Mouse (Mus musculus) hindbrain, embryonic 11.5 days (tissue): ENCODE results near the gene Itgb6. TPM values are rescaled to one million over a fixed set of nuclear protein-coding genes. Genes with fewer than 3 reads are reported as not detected.

ENCODE experiments used
- ATAC-seq: fragments of 200-750 bp; cut with Nextera tagmentation; 2 replicates; pipeline ENCODE4 v1.8.0; 2017; ENCODE audit warnings: mild to moderate bottlenecking, moderate TSS enrichment, moderate library complexity; ENCODE audit not compliant: low FRiP score
- DNase-seq: peaks from one replicate; pipeline ENCODE4 v3.0.0-alpha.2; 2015; ENCODE audit warnings: low spot score
- H3K27ac ChIP-seq: fragments of 300-500 bp; sonication (generic); 2 replicates; pipeline ENCODE4 v1.5.1; 2014; ENCODE audit warnings: mild to moderate bottlenecking, low read depth, low read length
- H3K27me3 ChIP-seq: fragments of 300-500 bp; sonication (generic); 2 replicates; pipeline ENCODE4 v1.6.1; 2014; ENCODE audit warnings: mild to moderate bottlenecking, low read length, moderate library complexity, mixed read lengths; ENCODE audit not compliant: control insufficient read depth, insufficient read depth
- H3K36me3 ChIP-seq: fragments of 300-500 bp; sonication (generic); 2 replicates; pipeline ENCODE4 v1.6.1; 2014; ENCODE audit warnings: mild to moderate bottlenecking, low read length, moderate library complexity, mixed read lengths; ENCODE audit not compliant: control insufficient read depth, insufficient read depth
- H3K4me1 ChIP-seq: fragments of 300-500 bp; sonication (generic); replicated peaks from 2 replicates; pipeline ENCODE4 v1.6.1; 2014; ENCODE audit warnings: low read length, mixed read lengths; ENCODE audit not compliant: control insufficient read depth, insufficient read depth
- H3K4me2 ChIP-seq: fragments of 300-500 bp; sonication (generic); replicated peaks from 2 replicates; pipeline ENCODE4 v1.6.1; 2014; ENCODE audit warnings: mild to moderate bottlenecking, low read depth, low read length
- H3K4me3 ChIP-seq: fragments of 300-500 bp; sonication (generic); 2 replicates; pipeline ENCODE4 v1.5.1; 2014; ENCODE audit warnings: low read depth, low read length
- H3K9ac ChIP-seq: fragments of 300-500 bp; sonication (generic); 2 replicates; pipeline ENCODE4 v1.6.1; 2014; ENCODE audit warnings: low read depth, low read length
- H3K9me3 ChIP-seq: fragments of 300-500 bp; sonication (generic); 2 replicates; pipeline ENCODE4 v1.6.1; 2016; ENCODE audit warnings: low read length; ENCODE audit not compliant: control insufficient read depth
- WGBS: fragments of 180-500 bp; shearing (Covaris S2); extraction: QIAGEN DNeasy Blood & Tissue Kit; methylation state at CpG from one replicate; pipeline ENCODE4 v1.1.7; 2014; 5-methylcytosine and 5-hydroxymethylcytosine counted together
- polyA plus RNA-seq: library from polyadenylated mRNA; unstranded; fragments of >200 nt; fragmentation: Nextera tagmentation; extraction: Ambion mirVana; gene quantifications from 2 replicates; pipeline ENCODE4 v1.2.1, GENCODE M21; 2014

The Itgb6 gene
- polyA plus RNA-seq, 1 experiment from 2014 or later = 0.71 TPM

- Histone ChIP-seq H3K4me3 (no peak overlapping the region), H3K4me2 (no peak overlapping the region), H3K27ac (no peak overlapping the region), H3K36me3 (no peaks in the 10 kb centered on the region), H3K9me3 (no peaks in the 10 kb centered on the region), H3K9ac (no peak overlapping the region), H3K27me3 (no peaks in the 10 kb centered on the region), H3K4me1 (no peaks in the 10 kb centered on the region)
- 82% methylated on average over 2 of the region's 2 CpGs for WGBS
- DNase-seq (no peak), ATAC-seq (no peak)
Observed at GRCm38 (mm10) chr2:60682554-60682953, 39.9 kb downstream of the Itgb6 start.

- Histone ChIP-seq H3K36me3 (no peaks in the 10 kb centered on the region), H3K27ac (no peak overlapping the region), H3K4me3 (no peak overlapping the region), H3K9me3 (no peaks in the 10 kb centered on the region), H3K4me1 (no peaks in the 10 kb centered on the region), H3K4me2 (no peak overlapping the region), H3K27me3 (no peaks in the 10 kb centered on the region), H3K9ac (no peak overlapping the region)
- 71% methylated on average over 7 of the region's 7 CpGs for WGBS
- no peak for ATAC-seq
- no peak for DNase-seq
Observed at GRCm38 (mm10) chr2:60674413-60674812, 48.0 kb downstream of the Itgb6 start.

DNA sequence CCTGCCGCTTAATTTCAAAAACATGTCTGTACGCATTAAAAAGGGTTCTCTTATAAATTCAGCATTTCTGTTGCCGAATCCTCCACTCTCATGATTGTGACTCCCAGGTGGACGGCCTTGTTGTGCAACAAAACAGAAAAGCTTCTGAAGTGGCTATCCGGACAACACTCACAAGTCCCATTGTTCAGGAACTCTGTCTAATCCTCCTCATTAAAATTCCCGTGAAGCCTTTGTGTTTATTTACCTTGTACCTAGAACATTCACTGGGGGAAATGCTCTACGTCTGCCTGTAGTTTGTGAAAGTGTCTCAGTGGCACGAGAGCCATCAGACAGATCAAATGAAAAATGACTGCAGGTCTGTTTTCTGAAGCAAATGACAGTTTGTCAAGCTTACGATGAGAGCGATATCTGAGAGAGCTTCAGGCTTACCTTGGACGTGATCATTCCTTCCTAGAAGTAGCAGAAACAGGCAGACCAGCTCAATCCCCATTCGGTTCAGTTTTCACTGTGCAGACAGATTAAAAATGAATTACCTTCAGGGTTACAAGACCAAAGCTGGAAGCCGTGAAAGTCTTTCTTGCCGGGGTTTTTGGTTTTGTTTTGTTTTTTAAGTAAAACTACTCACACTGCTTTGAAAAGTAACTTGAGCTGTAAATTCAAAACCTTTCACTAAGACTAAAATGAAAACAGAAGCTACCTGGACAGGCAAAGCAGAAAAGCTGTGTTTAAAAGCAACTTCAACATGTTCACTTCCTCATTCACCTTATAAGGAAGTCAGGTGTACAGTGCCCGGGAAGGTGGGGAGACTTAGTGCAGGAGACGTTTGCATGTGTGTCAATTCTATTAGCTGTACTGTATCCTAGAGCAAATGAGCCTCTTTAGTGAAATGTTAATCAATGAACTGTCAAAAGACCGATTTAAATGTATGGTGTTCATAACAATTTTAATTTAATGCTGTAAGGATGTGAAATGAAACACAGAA is 49.2 kb downstream of the Itgb6 start:
- Histone ChIP-seq H3K9ac (no peak overlapping the region), H3K4me3 (no peak overlapping the region), H3K27me3 (no peaks in the 10 kb centered on the region), H3K36me3 (no peaks in the 10 kb centered on the region), H3K27ac (no peak overlapping the region), H3K4me1 (no peaks in the 10 kb centered on the region), H3K9me3 (no peaks in the 10 kb centered on the region), H3K4me2 (no peak overlapping the region)
- ATAC-seq = no peak
- 57% methylated on average over 17 of the region's 17 CpGs for WGBS
- no peak for DNase-seq

DNA sequence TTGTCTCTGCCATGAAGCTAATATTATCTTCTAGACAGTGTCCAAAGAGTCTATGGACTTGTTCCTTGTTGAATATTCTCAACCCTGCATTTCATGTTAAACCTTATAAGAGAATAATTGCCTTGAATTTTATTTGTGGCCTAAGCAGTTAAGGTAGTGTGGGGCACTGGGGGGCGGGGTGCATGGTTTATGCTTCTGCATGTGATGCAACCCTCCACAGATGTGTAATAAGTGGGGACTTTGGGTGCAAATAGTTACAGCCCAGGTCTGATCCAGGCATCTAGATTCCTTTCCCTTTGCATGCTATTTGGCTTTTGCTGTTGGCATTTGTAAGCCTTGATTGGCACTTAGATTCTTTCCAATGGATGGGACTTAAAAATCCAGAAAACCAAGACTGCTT is 51.2 kb downstream of the Itgb6 start:
- no peaks in the 10 kb centered on the region for H3K9me3 ChIP-seq
- no peak overlapping the region for H3K9ac ChIP-seq
- 96% methylated on average over 1 of the region's 1 CpGs for WGBS
- no peak for ATAC-seq
- H3K4me2 ChIP-seq = no peak overlapping the region
- no peaks in the 10 kb centered on the region for H3K36me3 ChIP-seq
- DNase-seq = no peak
- H3K4me1 ChIP-seq = no peaks in the 10 kb centered on the region
- H3K4me3 ChIP-seq = no peak overlapping the region
- H3K27ac ChIP-seq = no peak overlapping the region
- no peaks in the 10 kb centered on the region for H3K27me3 ChIP-seq

DNA sequence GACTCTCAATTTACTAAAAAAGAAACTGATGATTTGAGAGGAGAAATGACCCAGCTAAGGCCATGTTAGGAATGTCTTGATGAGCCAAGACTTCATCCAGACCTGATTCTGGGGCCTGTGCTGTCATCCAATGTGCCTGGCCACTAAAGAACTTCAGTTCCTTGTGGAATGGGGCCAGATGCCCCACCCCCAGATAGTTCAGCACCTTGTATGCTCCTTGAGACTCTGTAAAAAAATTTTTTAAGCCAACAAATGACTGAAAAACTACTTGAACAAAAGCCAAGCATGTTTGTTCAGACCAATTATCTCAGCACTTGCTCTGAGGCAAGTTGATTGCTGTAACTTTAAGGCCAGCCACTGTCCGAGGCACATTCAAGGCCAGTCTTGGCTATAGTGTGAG is 59.4 kb downstream of the Itgb6 start:
- H3K27me3 ChIP-seq = no peaks in the 10 kb centered on the region

DNA sequence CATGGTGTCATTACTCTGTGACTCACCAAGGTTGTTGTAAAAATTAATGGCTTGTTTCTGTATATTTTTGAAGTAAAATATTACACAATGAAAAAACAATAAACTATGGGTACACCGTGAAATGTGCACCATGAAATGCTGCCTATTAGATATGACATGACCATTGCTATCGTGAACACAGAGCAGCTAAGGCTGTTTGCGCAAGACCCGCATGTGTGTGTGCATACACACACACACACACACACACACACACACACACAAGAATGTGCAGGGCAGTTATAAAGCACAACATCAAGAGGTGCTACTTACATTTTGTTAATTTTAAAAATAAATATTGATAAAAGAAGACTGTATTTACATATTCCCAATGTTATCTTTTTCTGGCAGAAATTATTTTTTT is 62.5 kb downstream of the Itgb6 start:
- no peaks in the 10 kb centered on the region for H3K36me3 ChIP-seq
- no peak for DNase-seq
- no peak overlapping the region for H3K4me3 ChIP-seq
- no peaks in the 10 kb centered on the region for H3K27me3 ChIP-seq
- WGBS = 95% methylated on average over 4 of the region's 4 CpGs
- no peak for ATAC-seq
- no peak overlapping the region for H3K27ac ChIP-seq
- H3K9ac ChIP-seq = no peak overlapping the region
- no peaks in the 10 kb centered on the region for H3K4me1 ChIP-seq
- H3K4me2 ChIP-seq = no peak overlapping the region
- H3K9me3 ChIP-seq = no peaks in the 10 kb centered on the region

More for the DNA sequence above, 59.4 kb downstream of the Itgb6 start:
- H3K9ac ChIP-seq = no peak overlapping the region
- 89% methylated on average over 1 of the region's 1 CpGs for WGBS
- ATAC-seq (no peak), DNase-seq (no peak)
- H3K4me1 ChIP-seq = no peaks in the 10 kb centered on the region
- no peak overlapping the region for H3K4me3 ChIP-seq
- H3K27ac ChIP-seq = no peak overlapping the region
- no peaks in the 10 kb centered on the region for H3K36me3 ChIP-seq
- H3K9me3 ChIP-seq = no peaks in the 10 kb centered on the region
- H3K4me2 ChIP-seq = no peak overlapping the region

GRCm38 (mm10) chr2:60658992-60659391 is 63.5 kb downstream of the Itgb6 start:
- Histone ChIP-seq H3K9me3 (no peaks in the 10 kb centered on the region), H3K4me3 (no peak overlapping the region), H3K4me1 (no peaks in the 10 kb centered on the region), H3K27ac (no peak overlapping the region), H3K9ac (no peak overlapping the region), H3K27me3 (no peaks in the 10 kb centered on the region), H3K36me3 (no peaks in the 10 kb centered on the region), H3K4me2 (no peak overlapping the region)
- ATAC-seq = no peak
- no peak for DNase-seq
- WGBS = 88% methylated on average over 3 of the region's 3 CpGs

DNA sequence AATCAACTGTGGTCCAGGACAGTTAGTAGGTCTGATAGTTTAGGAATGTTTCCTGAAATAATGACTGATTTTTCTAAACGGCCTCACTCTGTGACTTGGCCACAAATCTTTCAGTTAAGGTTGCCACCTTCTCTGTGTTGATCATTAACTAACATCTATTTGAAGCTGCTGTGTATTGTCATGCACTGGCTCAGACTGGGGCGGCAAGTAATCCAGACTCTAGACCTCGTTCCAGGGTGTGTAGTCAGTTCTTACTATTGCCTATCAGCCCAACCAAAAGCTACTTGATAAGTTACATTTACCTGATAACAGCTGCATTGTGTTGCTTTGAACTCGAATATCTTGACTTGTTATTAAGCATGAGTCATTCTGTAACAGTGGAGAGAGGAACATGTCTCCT is 67.6 kb downstream of the Itgb6 start:
- Histone ChIP-seq H3K36me3 (no peaks in the 10 kb centered on the region), H3K4me1 (no peaks in the 10 kb centered on the region), H3K27ac (no peak overlapping the region), H3K4me3 (no peak overlapping the region), H3K27me3 (no peaks in the 10 kb centered on the region), H3K9me3 (no peaks in the 10 kb centered on the region), H3K4me2 (no peak overlapping the region), H3K9ac (no peak overlapping the region)
- ATAC-seq (no peak), DNase-seq (no peak)
- WGBS = 67% methylated on average over 4 of the region's 4 CpGs

DNA sequence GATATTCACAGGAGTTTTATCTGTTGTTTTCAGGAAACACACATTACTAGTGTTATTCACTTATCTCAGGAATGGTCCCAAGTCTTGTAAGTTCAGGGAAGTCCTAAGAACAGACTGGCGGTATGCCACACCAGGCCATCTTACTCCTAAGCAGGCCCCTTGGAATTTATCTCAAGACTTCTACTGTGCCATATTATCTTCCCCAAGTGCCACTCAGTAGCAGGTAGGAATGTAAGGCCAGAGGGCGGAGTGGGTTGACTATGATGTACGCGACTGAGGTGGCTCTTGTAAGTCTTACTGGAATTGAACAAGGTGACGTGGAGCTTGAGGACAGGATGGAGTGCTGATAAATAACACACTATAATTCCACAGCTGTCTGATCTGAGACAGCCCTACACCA is 72.3 kb downstream of the Itgb6 start:
- H3K9me3 ChIP-seq = no peaks in the 10 kb centered on the region
- WGBS = 92% methylated on average over 5 of the region's 5 CpGs
- no peak for ATAC-seq

More for the DNA sequence above, 72.3 kb downstream of the Itgb6 start:
- Histone ChIP-seq H3K27me3 (no peaks in the 10 kb centered on the region), H3K36me3 (no peaks in the 10 kb centered on the region), H3K27ac (no peak overlapping the region), H3K9ac (no peak overlapping the region), H3K4me3 (no peak overlapping the region), H3K4me1 (no peaks in the 10 kb centered on the region), H3K4me2 (no peak overlapping the region)
- no peak for DNase-seq
